Mouse (Mus musculus) limb, embryonic 14.5 days (tissue): ENCODE data around the gene Ercc1. TPM values are rescaled to one million over a fixed set of nuclear protein-coding genes. Genes with fewer than 3 reads are reported as not detected.
A peak's percentile ranks its signal among the peaks of the same experiment; 100 is the strongest.

Source experiments
- ATAC-seq: fragments of 200-750 bp; cut with Nextera tagmentation; 2 replicates; pipeline ENCODE4 v1.8.0; 2017; ENCODE audit warnings: low read depth, moderate number of reproducible peaks, moderate TSS enrichment; ENCODE audit not compliant: low FRiP score
- DNase-seq: peaks from one replicate; pipeline ENCODE4 v3.0.0-alpha.2; 2015; ENCODE audit warnings: low spot score
- H3K27ac ChIP-seq: fragments of 300-500 bp; sonication (generic); replicated peaks from 2 replicates; pipeline ENCODE4 v1.5.1; 2014; ENCODE audit warnings: low read depth, mild to moderate bottlenecking, low read length, moderate library complexity, mixed read lengths
- H3K27me3 ChIP-seq: fragments of 300-500 bp; sonication (generic); 2 replicates; pipeline ENCODE4 v1.6.1; 2014; ENCODE audit warnings: low read length, mixed read lengths; ENCODE audit not compliant: control insufficient read depth, insufficient read depth
- H3K36me3 ChIP-seq: fragments of 300-500 bp; sonication (generic); 2 replicates; pipeline ENCODE4 v1.6.1; 2014; ENCODE audit warnings: mild to moderate bottlenecking, low read length, moderate library complexity, mixed read lengths; ENCODE audit not compliant: control insufficient read depth, insufficient read depth
- H3K4me1 ChIP-seq: fragments of 300-500 bp; sonication (generic); 2 replicates; pipeline ENCODE4 v1.6.1; 2014; ENCODE audit warnings: antibody characterized with exemption, low read length, mixed read lengths; ENCODE audit not compliant: control insufficient read depth, insufficient read depth
- H3K4me2 ChIP-seq: fragments of 300-500 bp; sonication (generic); replicated peaks from 2 replicates; pipeline ENCODE4 v1.6.1; 2014; ENCODE audit warnings: low read depth, mild to moderate bottlenecking, low read length, moderate library complexity; ENCODE audit not compliant: severe bottlenecking
- H3K4me3 ChIP-seq: fragments of 300-500 bp; sonication (generic); replicated peaks from 2 replicates; pipeline ENCODE4 v1.5.1; 2014; ENCODE audit warnings: low read length
- H3K9ac ChIP-seq: fragments of 300-500 bp; sonication (generic); 2 replicates; pipeline ENCODE4 v1.6.1; 2014; ENCODE audit warnings: mild to moderate bottlenecking, low read depth, low read length, moderate library complexity; ENCODE audit not compliant: severe bottlenecking
- H3K9me3 ChIP-seq: fragments of 300-500 bp; sonication (generic); 2 replicates; pipeline ENCODE4 v1.6.1; 2016; ENCODE audit warnings: low read length; ENCODE audit not compliant: control insufficient read depth
- POLR2A ChIP-seq: fragments of 200-500 bp; IDR thresholded peaks from 2 replicates; pipeline ENCODE4 v1.8.0; 2012; ENCODE audit warnings: inconsistent platforms, mild to moderate bottlenecking, moderate library complexity, borderline replicate concordance; ENCODE audit not compliant: insufficient read depth, insufficient read length; ENCODE audit errors: extremely low read depth
- WGBS: fragments of 180-500 bp; shearing (Covaris S2); extraction: QIAGEN DNeasy Blood & Tissue Kit; methylation state at CpG from one replicate; pipeline ENCODE4 v1.1.7; 2014; 5-methylcytosine and 5-hydroxymethylcytosine counted together
- polyA plus RNA-seq, 2 experiments: library from polyadenylated mRNA; depleted of rRNA in 1 of 2; stranded (reverse) in 1 of 2; unstranded in 1 of 2; fragments of >200 nt; fragmentation: Nextera tagmentation in 1 of 2; extraction: Ambion mirVana in 1 of 2; gene quantifications; 2 replicates each; pipeline versions ENCODE4 v1.2.1 to v1.2.3; 2012 to 2014

The Ercc1 gene
- polyA plus RNA-seq, 2 experiments: 72.3 to 74.3 TPM

- 3% methylated on average over 37 of the region's 41 CpGs for WGBS
- Histone ChIP-seq H3K4me1 (peaks cover 9% of the 10 kb centered on the region; the same call in 1 of the 2 replicates), H3K9me3 (no peaks in the 10 kb centered on the region), H3K9ac (peak overlapping the region; percentile 55), H3K27ac (peak overlapping the region; percentile 52), H3K4me2 (peak overlapping the region; percentile 89), H3K4me3 (peak overlapping the region; percentile 42), H3K27me3 (no peaks in the 10 kb centered on the region), H3K36me3 (no peaks in the 10 kb centered on the region)
- TF ChIP-seq POLR2A: no peak
- DNase-seq (peak; percentile 95), ATAC-seq (peak; percentile 97)
Measured at GRCm38 (mm10) chr7:19319906-19320305, 24.7 kb upstream of the Ercc1 start.

- DNase-seq: no peak
- ATAC-seq: no peak
- peaks cover 9% of the 10 kb centered on the region; the same call in 1 of the 2 replicates for H3K4me1 ChIP-seq
- H3K36me3 ChIP-seq: no peaks in the 10 kb centered on the region
- H3K27ac ChIP-seq: no peak overlapping the region
- H3K9me3 ChIP-seq: no peaks in the 10 kb centered on the region
- H3K27me3 ChIP-seq: no peaks in the 10 kb centered on the region
- peak overlapping the region; percentile 89 for H3K4me2 ChIP-seq
- 43% methylated on average over 7 of the region's 7 CpGs for WGBS
- no peak for TF ChIP-seq POLR2A
- H3K4me3 ChIP-seq: peak overlapping the region; percentile 42; the same call in 1 of the 2 replicates
- 0 out of 2 replicates have a peak overlapping the region, but pooled peaks have one; percentile 9 for H3K9ac ChIP-seq
Measured at GRCm38 (mm10) chr7:19320637-19321036, 23.9 kb upstream of the Ercc1 start.

- DNase-seq (no peak), ATAC-seq (no peak)
- H3K4me2 ChIP-seq: no peak overlapping the region
- no peak for TF ChIP-seq POLR2A
- no peak overlapping the region for H3K27ac ChIP-seq
- H3K27me3 ChIP-seq: no peaks in the 10 kb centered on the region
- H3K9me3 ChIP-seq: no peaks in the 10 kb centered on the region
- WGBS: 73% methylated on average over 5 of the region's 5 CpGs
- H3K9ac ChIP-seq: no peak overlapping the region
- no peak overlapping the region for H3K4me3 ChIP-seq
- H3K4me1 ChIP-seq: peaks cover 9% of the 10 kb centered on the region; the same call in 1 of the 2 replicates
- H3K36me3 ChIP-seq: no peaks in the 10 kb centered on the region
Measured at GRCm38 (mm10) chr7:19321464-19321863, 23.1 kb upstream of the Ercc1 start.

GRCm38 (mm10) chr7:19322489-19322888, 22.1 kb upstream of the Ercc1 start:
- no peak for ATAC-seq
- no peak overlapping the region for H3K27ac ChIP-seq
- no peak for TF ChIP-seq POLR2A

GRCm38 (mm10) chr7:19324221-19324620, 20.4 kb upstream of the Ercc1 start:
- 82% methylated on average over 11 of the region's 11 CpGs for WGBS
- no peak for TF ChIP-seq POLR2A
- ATAC-seq (no peak), DNase-seq (no peak)
- Histone ChIP-seq H3K4me2 (no peak overlapping the region), H3K4me1 (peaks cover 19% of the 10 kb centered on the region), H3K27ac (no peak overlapping the region), H3K27me3 (no peaks in the 10 kb centered on the region), H3K4me3 (no peak overlapping the region), H3K9ac (no peak overlapping the region), H3K36me3 (no peaks in the 10 kb centered on the region), H3K9me3 (no peaks in the 10 kb centered on the region)

More at GRCm38 (mm10) chr7:19322489-19322888, 22.1 kb upstream of the Ercc1 start:
- DNase-seq: no peak
- H3K27me3 ChIP-seq: no peaks in the 10 kb centered on the region
- H3K9me3 ChIP-seq: no peaks in the 10 kb centered on the region
- no peak overlapping the region for H3K4me2 ChIP-seq
- H3K9ac ChIP-seq: no peak overlapping the region
- no peak overlapping the region for H3K4me3 ChIP-seq
- H3K4me1 ChIP-seq: peaks cover 15% of the 10 kb centered on the region
- H3K36me3 ChIP-seq: no peaks in the 10 kb centered on the region
- WGBS: 37% methylated on average over 9 of the region's 9 CpGs
